Mouse (Mus musculus) heart, adult 18-20 months (tissue): ENCODE data around the gene B3gnt4. TPM values are rescaled to one million over a fixed set of nuclear protein-coding genes. Genes with fewer than 3 reads are reported as not detected.

Experiments used
- DNase-seq, 2 experiments: peaks; one replicate each; pipeline ENCODE4 v3.0.0; 2021 to 2022; ENCODE audit warnings: mixed read lengths in 1 of 2
- microRNA-seq, 2 experiments: library from miRNA; unstranded; fragments of <30 nt; microRNA quantifications; one replicate each; pipeline ENCODE4 v1.2.0; 2022
- total RNA-seq, 2 experiments: library from RNA; stranded (reverse); gene quantifications; 2 replicates each; pipeline ENCODE4 v1.2.3; 2021

Gene B3gnt4
- total RNA-seq, 2 experiments from 2014 or later: not detected

- no peak for DNase-seq
Measured at GRCm38 (mm10) chr5:123525916-123526495, 15.7 kb downstream of the B3gnt4 start.

GRCm38 (mm10) chr5:123528641-123529040, 18.4 kb downstream of the B3gnt4 start:
- no peak for DNase-seq

- DNase-seq: no peak
Measured at GRCm38 (mm10) chr5:123530056-123530455, 19.8 kb downstream of the B3gnt4 start.

- DNase-seq: no peak
Measured at GRCm38 (mm10) chr5:123533801-123534200, 23.5 kb downstream of the B3gnt4 start.

GRCm38 (mm10) chr5:123555693-123556092, 45.4 kb downstream of the B3gnt4 start:
- no peak for DNase-seq

GRCm38 (mm10) chr5:123556451-123556850, 46.2 kb downstream of the B3gnt4 start:
- DNase-seq: peak; percentile 61 to 62

GRCm38 (mm10) chr5:123559588-123559987, 49.3 kb downstream of the B3gnt4 start:
- no peak for DNase-seq

- no peak for DNase-seq
Measured at GRCm38 (mm10) chr5:123561128-123561527, 50.9 kb downstream of the B3gnt4 start.

Small RNA genes within 50 kb of the gene (microRNA-seq; reads per million reads assigned to microRNA genes)
- gene Mir7647: 3.4 to 4.9 reads per million in 2 experiments

Other genes with a start within 250 kb of the B3gnt4 start
- gene Bcl7a, start 166.6 kb upstream of the B3gnt4 start, total RNA-seq: 1 to 10 TPM; 8.0 to 8.2 TPM
- 10 to 100 TPM; 26.5 to 29.0 TPM for gene Mlxip, start 115.7 kb upstream of the B3gnt4 start, total RNA-seq
- gene Lrrc43, start 21.2 kb upstream of the B3gnt4 start, total RNA-seq: not detected
- gene Il31, start 21.0 kb upstream of the B3gnt4 start, total RNA-seq: not detected
- gene Diablo, start 13.7 kb downstream of the B3gnt4 start, total RNA-seq: 10 to 100 TPM; 68.8 to 70.1 TPM
- under 1 TPM in 1 of 2 experiments, not detected in 1; 0.41 TPM for gene Gm49027, start 15.0 kb downstream of the B3gnt4 start, total RNA-seq
- gene Vps33a, start 62.6 kb downstream of the B3gnt4 start, total RNA-seq: 10 to 100 TPM; 27.4 to 31.8 TPM
- gene Clip1, start 174.2 kb downstream of the B3gnt4 start, total RNA-seq: 100 to 1,000 TPM; 173 to 179 TPM
- gene Zcchc8, start 210.6 kb downstream of the B3gnt4 start, total RNA-seq: 10 to 100 TPM; 17.3 to 22.0 TPM
- gene Rsrc2, start 239.0 kb downstream of the B3gnt4 start, total RNA-seq: 10 to 100 TPM; 35.7 to 39.7 TPM
- under 1 TPM; 0.31 to 0.97 TPM for gene Kntc1, start 239.3 kb downstream of the B3gnt4 start, total RNA-seq